Mouse (Mus musculus) yolk sac, embryonic 10.5 days (tissue): ENCODE measurements around the gene Prr19.
"Not testable (repeated sequence)": the region's sequence is repeated elsewhere in the genome, so short reads cannot be mapped to it uniquely, and the experiment has no call there.

Source experiments
- DNase-seq: peaks from one replicate; pipeline ENCODE4 v3.0.0-alpha.2; 2017; ENCODE audit warnings: low spot score

The Prr19 gene

GRCm38 (mm10) chr7:25322058-25322484, 20.9 kb downstream of the Prr19 start:
- DNase-seq: peak; percentile 78

GRCm38 (mm10) chr7:25323219-25323618, 22.0 kb downstream of the Prr19 start:
- no peak for DNase-seq

- DNase-seq: not testable (repeated sequence)
Measured at GRCm38 (mm10) chr7:25325431-25325830, 24.2 kb downstream of the Prr19 start.

GRCm38 (mm10) chr7:25326233-25326632, 25.0 kb downstream of the Prr19 start:
- DNase-seq: no peak

- peak; percentile 42 for DNase-seq
Measured at GRCm38 (mm10) chr7:25333596-25334307, 32.5 kb downstream of the Prr19 start.

- DNase-seq: no peak
Measured at GRCm38 (mm10) chr7:25334472-25334871, 33.3 kb downstream of the Prr19 start.

- peak; percentile 40 for DNase-seq
Measured at GRCm38 (mm10) chr7:25339329-25339728, 38.1 kb downstream of the Prr19 start.

- no peak for DNase-seq
Measured at GRCm38 (mm10) chr7:25341000-25341784, 40.0 kb downstream of the Prr19 start.

- DNase-seq: no peak
Measured at GRCm38 (mm10) chr7:25348861-25349260, 47.6 kb downstream of the Prr19 start.
